Mouse (Mus musculus) cerebellum, adult 2 months (tissue): ENCODE results near the gene Evi2a.

Source experiments
- CTCF ChIP-seq: fragments of 200-500 bp; IDR thresholded peaks from 2 replicates; pipeline ENCODE4 v1.5.1; 2011; ENCODE audit warnings: low read depth, mild to moderate bottlenecking, control low read depth, low read length, moderate library complexity, borderline replicate concordance; ENCODE audit not compliant: insufficient read depth
- POLR2A ChIP-seq: fragments of 200-500 bp; IDR thresholded peaks from 2 replicates; pipeline ENCODE4 v1.6.1; 2011; ENCODE audit warnings: low read length, control low read depth, borderline replicate concordance; ENCODE audit not compliant: insufficient read depth

GRCm38 (mm10) chr11:79573836-79574235 lies 43.4 kb upstream of the Evi2a start:
- no peak for TF ChIP-seq POLR2A
- no peak for TF ChIP-seq CTCF
